Mouse (Mus musculus): Measurements from ENCODE around the gene C1qa.

The C1qa gene

GRCm38 (mm10) chr4:136891115-136891514, 7.5 kb downstream of the C1qa start:
- TF ChIP-seq GATA4 (IDR thresholded peaks at IDR 0.05; ENCODE audit: insufficient replicate concordance, low read length) = no peak

GRCm38 (mm10) chr4:136889981-136890380, 8.6 kb downstream of the C1qa start:
- no peak for TF ChIP-seq GATA4 (IDR thresholded peaks at IDR 0.05; ENCODE audit: insufficient replicate concordance, low read length)

DNA sequence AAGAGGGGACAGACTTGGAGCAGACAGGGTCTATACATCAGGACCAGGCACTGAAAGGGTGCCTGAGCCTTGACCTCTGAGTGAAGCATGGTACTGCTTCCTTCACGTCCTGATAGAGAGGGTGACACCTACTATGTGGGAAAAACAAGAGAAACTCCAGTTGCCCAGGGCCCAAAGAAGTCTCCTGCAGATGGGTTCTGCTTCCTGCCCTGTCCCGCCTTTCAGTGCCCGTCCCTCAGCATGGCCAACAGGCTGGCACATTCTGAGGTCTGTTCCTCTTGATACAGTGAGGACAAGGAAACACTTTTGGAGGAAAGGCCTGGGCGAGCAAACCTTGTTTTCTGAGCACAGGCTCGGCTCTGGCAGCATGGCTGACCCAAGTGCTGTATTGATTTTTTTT, 10.9 kb downstream of the C1qa start:
- TF ChIP-seq GATA4 (IDR thresholded peaks at IDR 0.05; ENCODE audit: insufficient replicate concordance, low read length) = no peak

DNA sequence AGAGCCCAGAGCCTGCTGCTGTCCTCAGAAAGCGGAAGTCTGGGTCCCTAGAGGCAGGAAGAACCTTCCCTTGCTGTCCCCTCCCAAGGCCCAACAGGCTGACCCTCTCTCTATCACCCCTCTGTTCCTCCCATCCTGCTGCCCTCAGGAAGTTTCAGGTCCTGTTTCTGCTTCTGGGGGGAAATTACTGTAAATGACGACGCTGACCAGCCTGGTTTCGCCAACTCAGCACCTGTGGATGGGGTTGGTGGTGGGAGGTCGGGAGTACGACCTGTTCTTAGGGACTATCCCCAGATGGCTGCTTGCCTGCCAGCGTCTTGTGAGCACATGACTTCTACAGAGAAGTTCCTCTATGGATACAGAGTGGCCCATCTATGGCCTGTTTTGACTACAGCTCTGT, 12.5 kb downstream of the C1qa start, which contains the start of gene C1qb:
TSS of gene C1qb (minus strand) at position 87 of the 400 bp plus-strand sequence.
- no peak for TF ChIP-seq GATA4 (IDR thresholded peaks at IDR 0.05; ENCODE audit: insufficient replicate concordance, low read length)

DNA sequence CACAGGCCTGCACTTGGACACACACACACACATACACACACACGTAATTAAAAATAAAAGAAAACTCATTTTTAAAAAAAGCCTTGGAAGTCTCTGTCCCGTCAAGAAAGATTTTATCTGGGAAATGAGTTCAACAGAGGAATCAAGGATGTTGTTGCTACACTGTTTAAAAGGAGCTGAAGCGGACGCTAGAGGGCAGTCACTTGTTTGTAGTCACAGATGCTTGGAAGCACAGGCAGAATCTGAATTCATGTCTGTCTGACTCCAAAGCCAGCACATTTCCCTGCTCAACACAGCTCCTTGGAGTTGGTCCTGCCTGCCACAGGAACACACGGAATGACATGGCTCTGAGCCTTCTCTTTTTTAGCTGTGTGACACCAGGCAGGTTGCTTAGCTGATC, 20.0 kb downstream of the C1qa start:
- no peak for TF ChIP-seq GATA4 (IDR thresholded peaks at IDR 0.05; ENCODE audit: insufficient replicate concordance, low read length)

GRCm38 (mm10) chr4:136878171-136878570, 20.4 kb downstream of the C1qa start:
- no peak for TF ChIP-seq GATA4 (IDR thresholded peaks at IDR 0.05; ENCODE audit: insufficient replicate concordance, low read length)

GRCm38 (mm10) chr4:136876971-136877370, 21.6 kb downstream of the C1qa start:
- TF ChIP-seq GATA4 (IDR thresholded peaks at IDR 0.05; ENCODE audit: insufficient replicate concordance, low read length) = no peak

- TF ChIP-seq GATA4 (IDR thresholded peaks at IDR 0.05; ENCODE audit: insufficient replicate concordance, low read length) = no peak
Observed at GRCm38 (mm10) chr4:136875012-136875411, 23.6 kb downstream of the C1qa start.

- TF ChIP-seq GATA4 (IDR thresholded peaks at IDR 0.05; ENCODE audit: insufficient replicate concordance, low read length) = no peak
Observed at GRCm38 (mm10) chr4:136868371-136868770, 30.2 kb downstream of the C1qa start.

DNA sequence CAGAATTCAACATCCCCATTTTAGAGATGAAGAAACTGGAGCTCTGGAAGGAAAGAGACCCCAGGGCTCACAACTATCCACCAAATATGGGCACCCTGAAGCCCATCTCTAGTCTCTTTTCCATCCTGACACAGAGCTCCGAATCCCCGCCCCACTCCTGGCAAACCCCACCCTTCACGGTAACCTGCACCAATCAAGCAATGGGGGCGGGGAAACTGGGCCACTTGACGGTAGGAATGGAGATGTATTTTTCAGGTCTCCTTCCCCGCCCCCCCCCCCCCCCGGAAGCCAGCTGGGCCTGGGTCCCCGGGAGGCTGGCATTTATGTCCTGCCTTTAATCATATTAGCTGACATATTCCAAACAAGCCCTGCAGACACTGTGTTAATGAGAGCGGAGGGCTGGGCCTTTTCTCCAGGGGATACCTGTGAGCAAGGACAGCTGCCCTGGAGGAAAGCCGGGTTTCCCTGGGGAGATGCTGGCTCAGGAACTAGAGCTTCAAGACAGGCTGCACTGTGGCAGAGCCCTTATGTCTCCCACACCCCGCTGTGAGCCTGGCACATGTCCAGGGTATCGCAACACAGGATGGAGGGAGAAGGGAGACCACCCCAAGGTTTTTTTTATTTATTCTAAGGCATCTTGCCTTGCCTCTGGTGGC, 30.8 kb downstream of the C1qa start:
- TF ChIP-seq GATA4 (IDR thresholded peaks at IDR 0.05; ENCODE audit: insufficient replicate concordance, low read length) = no peak

DNA sequence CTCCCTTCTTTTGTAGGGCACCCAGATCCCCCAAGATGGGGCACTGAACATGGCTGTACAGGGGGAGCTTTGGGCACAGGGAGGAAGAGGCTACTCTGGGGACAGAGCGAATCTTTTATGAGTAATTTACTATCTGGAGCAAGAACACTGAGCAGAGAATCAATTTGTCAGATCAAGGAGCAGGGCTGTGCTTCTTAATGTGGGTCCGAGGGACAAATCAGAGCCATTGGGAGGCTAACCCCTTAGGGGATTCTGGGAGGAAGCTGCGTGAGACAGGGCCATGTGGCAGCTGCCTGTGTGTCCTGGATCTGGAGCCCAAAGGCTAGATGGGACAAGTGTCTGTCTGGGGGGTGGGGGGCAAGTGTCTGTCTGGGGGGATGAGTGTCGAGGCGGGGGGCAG, 33.1 kb downstream of the C1qa start:
- no peak for TF ChIP-seq GATA4 (IDR thresholded peaks at IDR 0.05; ENCODE audit: insufficient replicate concordance, low read length)

DNA sequence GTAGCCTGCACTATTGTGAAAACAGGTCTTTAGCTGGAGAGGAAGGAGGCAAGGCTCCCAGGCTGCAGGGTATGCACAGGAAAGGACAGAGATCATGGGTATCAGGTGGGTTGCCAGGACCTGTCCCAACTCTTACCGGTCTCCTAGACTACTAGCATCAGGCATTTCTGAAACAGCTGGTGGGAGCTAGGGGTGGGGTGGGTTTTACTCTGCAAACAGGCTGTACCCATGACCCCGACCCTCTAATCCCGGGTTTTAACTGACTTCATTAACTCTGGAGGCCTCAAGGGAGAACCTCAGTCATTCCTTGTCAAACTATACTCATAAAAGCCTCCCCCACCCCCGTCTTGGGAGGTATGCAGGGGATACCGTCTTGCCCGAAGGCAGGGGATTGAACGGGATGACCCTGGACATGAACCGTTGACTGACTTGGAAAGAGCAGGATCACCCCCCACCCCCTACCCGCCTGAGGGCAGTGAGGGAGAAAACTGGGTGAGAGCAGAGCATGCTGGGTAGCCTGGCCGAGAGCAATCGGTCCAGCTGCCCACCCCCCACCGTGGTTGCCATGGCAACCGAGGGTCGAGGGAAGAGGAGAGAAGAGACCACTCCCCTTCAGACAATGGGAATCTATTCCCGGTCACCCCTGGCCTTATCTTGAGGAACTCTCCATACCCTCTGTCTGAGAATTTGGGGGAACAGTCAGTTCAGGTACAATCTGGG, 33.7 kb downstream of the C1qa start:
- TF ChIP-seq GATA4 (IDR thresholded peaks at IDR 0.05; ENCODE audit: insufficient replicate concordance, low read length) = no peak

DNA sequence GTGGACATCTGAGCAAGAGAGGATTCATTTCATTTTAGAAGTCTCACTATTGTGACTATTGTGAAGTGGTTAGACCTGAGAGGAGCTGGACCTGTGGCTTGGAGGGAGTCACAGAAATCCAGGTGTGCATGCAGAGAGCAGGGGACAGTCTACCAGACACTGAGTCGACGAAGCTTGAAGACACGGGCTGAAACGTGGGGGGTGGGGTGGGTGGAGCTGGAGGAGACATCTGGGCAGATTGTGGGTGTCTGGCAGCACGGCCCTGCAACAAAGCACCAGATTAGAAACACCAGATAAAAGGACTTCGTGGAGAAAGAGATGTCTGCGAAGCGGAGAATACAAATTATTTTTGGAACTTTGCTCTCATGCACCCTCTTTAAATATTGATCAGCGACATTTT, 35.1 kb downstream of the C1qa start:
- TF ChIP-seq GATA4 (IDR thresholded peaks at IDR 0.05; ENCODE audit: insufficient replicate concordance, low read length) = no peak

GRCm38 (mm10) chr4:136862411-136862810, 36.2 kb downstream of the C1qa start:
- no peak for TF ChIP-seq GATA4 (IDR thresholded peaks at IDR 0.05; ENCODE audit: insufficient replicate concordance, low read length)

- no peak for TF ChIP-seq GATA4 (IDR thresholded peaks at IDR 0.05; ENCODE audit: insufficient replicate concordance, low read length)
Observed at GRCm38 (mm10) chr4:136861806-136862205, 36.8 kb downstream of the C1qa start.

DNA sequence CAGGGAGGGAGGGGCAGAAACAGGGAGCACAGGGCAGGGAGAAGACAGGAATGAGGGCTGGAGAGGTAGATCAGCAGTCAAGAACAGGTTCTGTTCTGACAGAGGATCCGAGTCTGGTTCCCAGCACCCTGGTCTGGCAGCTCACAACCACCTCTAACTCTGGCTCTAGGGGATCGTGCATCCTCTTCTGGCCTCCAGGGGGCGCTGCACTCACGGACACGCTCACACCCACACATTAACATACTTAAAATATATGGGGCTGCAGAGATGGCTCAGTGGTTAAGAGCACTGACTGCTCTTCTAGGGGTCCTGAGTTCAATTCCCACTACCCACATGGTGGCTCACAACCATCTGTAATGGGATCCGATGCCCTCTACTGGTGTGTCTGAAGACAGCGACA, 38.6 kb downstream of the C1qa start:
- no peak for TF ChIP-seq GATA4 (IDR thresholded peaks at IDR 0.05; ENCODE audit: insufficient replicate concordance, low read length)

DNA sequence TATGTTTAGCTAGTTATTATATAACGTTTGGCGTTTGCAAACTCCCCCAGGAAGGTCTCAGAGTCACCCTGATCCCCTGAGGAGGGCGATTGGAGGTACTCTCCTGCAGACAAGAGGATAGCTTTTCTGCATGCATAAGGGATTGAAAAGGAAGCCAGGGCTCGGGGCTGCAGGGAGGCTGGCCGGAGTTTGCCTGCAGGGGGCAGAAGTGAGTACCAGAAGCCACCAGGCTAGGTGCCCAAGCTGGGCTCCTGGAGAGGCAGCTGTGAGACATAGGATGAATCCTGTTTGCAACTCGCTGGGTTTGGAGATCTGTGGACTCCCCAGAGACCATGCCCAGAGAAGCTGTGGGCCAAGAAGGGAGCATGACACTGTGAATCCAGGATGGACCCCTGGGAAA, 43.5 kb downstream of the C1qa start:
- TF ChIP-seq GATA4 (IDR thresholded peaks at IDR 0.05; ENCODE audit: insufficient replicate concordance, low read length) = no peak
